7 mouse cellular contexts compared by ENCODE assay signal in the genomic region with DNA sequence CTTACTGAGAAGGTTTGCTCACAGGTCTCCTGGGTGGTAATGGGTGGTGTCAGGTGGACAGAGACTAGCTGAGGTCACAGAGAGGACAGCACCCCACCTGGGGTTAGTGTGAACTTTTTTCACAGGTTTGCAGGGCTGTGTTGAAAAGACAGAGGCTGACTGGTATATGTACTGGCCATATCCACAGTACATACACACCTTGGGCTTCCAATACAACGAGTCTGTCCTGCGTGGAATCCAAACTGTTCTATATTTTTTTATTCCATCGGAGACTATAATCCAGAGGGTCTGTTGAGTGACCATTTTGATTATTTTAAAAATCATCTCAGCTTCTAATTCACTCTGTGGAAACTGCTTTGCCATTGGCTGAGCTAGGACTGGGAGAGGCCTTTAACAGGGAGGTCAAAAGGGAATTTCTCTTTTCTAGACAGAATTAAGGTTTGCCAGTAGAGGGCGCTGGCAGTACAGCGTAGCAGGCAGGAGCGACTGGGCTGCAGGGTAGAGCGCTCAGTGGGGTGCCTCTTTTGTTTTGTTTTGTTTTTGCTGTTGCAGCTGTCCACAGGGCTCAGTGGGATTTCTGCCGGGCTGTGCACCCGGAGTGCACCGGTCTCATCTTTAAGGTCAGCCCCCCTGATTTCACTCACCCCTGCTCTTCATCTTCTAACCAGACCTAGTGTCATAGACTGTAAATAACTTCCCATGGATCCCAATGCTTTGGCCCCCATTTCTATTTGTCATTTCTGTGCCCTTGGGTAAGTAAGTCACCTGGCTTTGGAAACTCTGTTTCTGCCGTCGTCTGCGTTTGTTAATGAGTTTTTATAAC. TPM values are rescaled to one million over a fixed set of nuclear protein-coding genes. Genes with fewer than 3 reads are reported as not detected.
DNase-seq lines count a peak whose midpoint lies in the region; ATAC-seq lines count a peak whose summit lies in the region.

No protein-coding gene starts in this region.

- H3K4me1 ChIP-seq in intestine, embryonic 14.5 days (replicated peaks; ENCODE audit: control insufficient read depth, insufficient read depth, low read length) = no peaks in the 10 kb centered on the region

- H3K27ac ChIP-seq in intestine, embryonic 14.5 days (ENCODE audit: low read depth) = no peak overlapping the region

- no peaks in the 10 kb centered on the region for H3K36me3 ChIP-seq in intestine, embryonic 14.5 days (ENCODE audit: control insufficient read depth, insufficient read depth, low read length)

- no peak overlapping the region for H3K4me3 ChIP-seq in intestine, embryonic 14.5 days (ENCODE audit: low read depth, low read length)

- WGBS in intestine, embryonic 14.5 days = 24% methylated on average over 13 of the region's 13 CpGs

- H3K9me3 ChIP-seq in intestine, embryonic 14.5 days (ENCODE audit: control insufficient read depth, low read length) = no peaks in the 10 kb centered on the region

- intact Hi-C loops in left cerebral cortex, postnatal 36 days (cut with DNase I) = loop anchor here (1.0 to 5.0 kb wide), 2 partner anchors 48 to 530 kb away; no protein-coding TSS in a partner anchor

- peak; percentile 62 for DNase-seq in adipocyte (ENCODE audit: low spot score)
- peak; percentile 44 for DNase-seq in cerebellum, adult 9-11 months
- peak; percentile 47 to 78 for DNase-seq in frontal cortex, postnatal 36 days (ENCODE audit: low spot score in 2 of 2)
- DNase-seq in intestine, embryonic 14.5 days (ENCODE audit: low spot score) = peak; percentile 70
- DNase-seq in left cerebral cortex, postnatal 36 days (ENCODE audit: low spot score in 2 of 2) = peak; percentile 48 to 51
- DNase-seq in mesoderm, embryonic 11.5 days (ENCODE audit: low read depth, low spot score) = peak; percentile 86
- DNase-seq in right cerebral cortex, postnatal 4 days = peak; percentile 76

- H3K27me3 ChIP-seq in intestine, embryonic 14.5 days (replicated peaks; ENCODE audit: control insufficient read depth, insufficient read depth, low read length) = no peaks in the 10 kb centered on the region

- no peak overlapping the region for H3K9ac ChIP-seq in intestine, embryonic 14.5 days (ENCODE audit: low read length)

- H3K4me2 ChIP-seq in intestine, embryonic 14.5 days (ENCODE audit: low read length) = peak overlapping the region; percentile 37

- peak; percentile 74 for ATAC-seq in intestine, embryonic 14.5 days (replicated peaks; ENCODE audit: low FRiP score, low TSS enrichment, low read depth)

RNA-seq across cellular contexts. Expression of a gene that starts 35.9 kb away (rescaled TPM):
- 1.3 and 2.6 TPM in 2 replicates for polyA plus RNA-seq in intestine, embryonic 14.5 days (2014; fragmentation: Nextera tagmentation; extraction: Ambion mirVana)
- under 1 TPM; 0.32 to 0.54 TPM for total RNA-seq in left cerebral cortex, postnatal 36 days (2021)
